Mouse (Mus musculus) ovary, postnatal 36 days (tissue): ENCODE measurements around the gene Notch2.
"Not testable (repeated sequence)": the region's sequence is repeated elsewhere in the genome, so short reads cannot be mapped to it uniquely, and the experiment has no call there.

Experiments used
- DNase-seq: peaks from one replicate; pipeline ENCODE4 v3.0.0; 2022; ENCODE audit warnings: low spot score, mixed read lengths

Notch2 gene

DNA sequence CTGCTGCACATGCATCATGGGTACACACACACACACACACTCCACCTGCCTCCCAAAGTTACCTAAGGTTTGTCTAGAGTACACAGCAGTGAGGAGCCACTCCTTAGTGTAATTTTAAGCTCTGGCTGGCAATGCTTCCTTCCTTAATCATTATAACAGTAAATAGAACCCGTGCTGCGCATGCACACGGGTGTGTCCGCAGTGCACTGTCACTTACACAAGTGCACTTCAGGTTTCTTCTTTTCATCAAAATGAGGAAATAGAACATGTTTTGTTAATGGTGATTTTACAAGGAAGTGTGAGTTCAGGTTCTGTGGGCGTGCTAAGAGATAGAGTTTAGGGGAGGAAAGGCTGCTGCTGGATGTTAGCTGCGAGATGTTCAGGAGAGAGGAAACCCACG lies 17.8 kb downstream of the Notch2 start:
- DNase-seq: no peak

DNA sequence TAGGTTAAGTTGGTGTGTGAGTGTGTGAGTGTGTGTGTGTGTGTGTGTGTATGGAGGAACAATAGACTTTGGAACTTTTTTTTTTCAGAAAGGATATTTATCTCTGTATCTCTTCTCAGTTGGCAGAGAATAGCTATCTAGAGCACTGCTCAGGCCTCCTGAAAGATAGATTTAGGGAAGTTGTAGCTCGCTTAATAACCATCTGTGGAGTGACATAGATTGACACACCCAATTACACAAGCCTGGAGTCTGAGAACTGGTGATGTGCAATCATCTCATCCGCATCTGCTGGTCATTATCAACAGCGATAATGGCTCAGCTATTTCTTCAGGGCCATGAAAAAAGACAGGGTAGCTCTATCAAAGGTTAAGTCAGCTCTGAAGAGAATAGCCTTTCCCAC lies 18.9 kb downstream of the Notch2 start:
- DNase-seq: no peak

GRCm38 (mm10) chr3:98032944-98033343 lies 19.6 kb downstream of the Notch2 start:
- no peak for DNase-seq

DNA sequence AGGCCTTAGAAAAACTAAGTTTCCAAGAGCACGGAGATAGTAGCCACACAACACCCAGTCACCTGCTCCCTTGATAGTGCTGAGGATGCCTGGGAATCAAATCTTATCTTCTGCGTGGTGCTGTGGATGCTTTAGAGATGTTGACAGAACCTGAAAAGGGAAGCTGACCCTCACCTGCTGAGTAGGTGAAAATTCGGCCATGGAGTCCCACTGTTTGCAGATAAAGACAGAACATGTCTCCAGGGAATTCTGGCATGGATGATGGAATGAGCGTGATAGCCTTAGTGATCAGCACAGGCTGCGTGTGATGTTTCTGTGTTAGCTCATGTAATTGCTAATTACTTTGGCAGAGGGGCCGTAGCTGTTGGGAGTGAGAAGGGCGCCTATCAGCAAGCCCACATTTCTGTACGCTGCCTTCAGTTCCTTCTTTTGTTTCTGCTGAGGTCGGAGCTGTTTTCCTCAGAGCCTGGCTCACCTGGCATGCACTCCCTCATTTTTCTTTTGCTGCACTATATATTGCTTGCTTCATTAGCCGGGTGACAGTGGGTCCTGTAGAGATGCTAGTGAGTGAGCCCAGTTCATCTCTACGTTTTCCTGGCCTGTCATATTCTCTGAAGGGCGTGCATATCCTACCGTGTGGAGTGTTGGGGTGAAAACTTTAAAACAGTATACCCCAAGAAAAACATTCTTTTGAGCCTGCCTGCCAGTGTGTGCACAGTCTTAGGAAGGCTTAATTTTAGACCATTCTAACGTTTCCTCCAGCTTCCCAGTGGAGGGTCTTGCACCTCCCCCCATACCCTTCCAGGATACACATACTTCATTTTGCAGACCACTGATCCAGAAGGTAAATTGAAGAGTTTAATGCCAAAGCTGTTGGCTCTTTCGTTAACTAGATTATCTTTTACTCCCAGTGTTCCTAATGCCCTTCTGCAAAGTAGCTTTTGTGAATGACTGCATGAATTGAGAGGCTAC lies 21.6 kb downstream of the Notch2 start:
- no peak for DNase-seq

- DNase-seq: no peak
These were observed 22.8 kb downstream of the Notch2 start for GRCm38 (mm10) chr3:98036161-98036560.

DNA sequence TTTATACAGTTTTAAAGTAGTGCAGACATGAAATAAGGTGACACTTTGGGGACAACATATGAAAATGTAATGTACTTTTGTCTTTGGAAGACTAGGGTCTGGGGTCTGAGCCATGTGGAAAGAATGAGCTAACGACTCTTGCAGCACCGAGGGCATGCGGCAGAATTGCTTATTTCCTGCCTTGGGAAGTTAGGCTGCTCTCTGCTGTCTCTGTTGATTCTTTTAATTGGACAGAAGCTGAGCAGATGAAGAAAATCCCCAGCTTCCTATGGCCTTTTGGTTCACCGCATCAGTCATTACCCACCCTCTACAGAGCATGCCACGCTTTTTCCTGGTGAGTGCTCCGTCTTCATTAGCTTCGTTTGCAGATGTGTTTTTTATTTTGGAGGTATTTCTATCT lies 23.8 kb downstream of the Notch2 start:
- DNase-seq: no peak

DNA sequence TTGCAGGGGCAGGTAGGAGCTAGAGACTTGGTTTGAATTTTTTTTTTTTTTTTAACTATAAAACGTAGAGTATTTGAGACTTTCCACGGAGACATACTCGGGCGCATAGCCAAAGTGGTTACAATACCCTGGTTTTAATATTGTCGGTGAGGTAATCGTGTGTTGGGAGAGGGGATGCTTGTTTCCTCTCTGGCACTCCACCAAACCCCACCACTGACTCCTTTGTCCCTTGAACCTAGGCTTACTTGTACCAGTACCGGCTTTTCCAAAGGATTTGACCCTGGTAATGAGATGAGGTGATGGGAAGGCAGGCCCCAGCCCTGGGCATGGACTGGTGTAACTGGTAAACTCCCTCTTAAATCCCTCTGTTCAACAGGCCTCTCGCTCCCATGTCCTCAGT lies 25.3 kb downstream of the Notch2 start:
- no peak for DNase-seq

DNA sequence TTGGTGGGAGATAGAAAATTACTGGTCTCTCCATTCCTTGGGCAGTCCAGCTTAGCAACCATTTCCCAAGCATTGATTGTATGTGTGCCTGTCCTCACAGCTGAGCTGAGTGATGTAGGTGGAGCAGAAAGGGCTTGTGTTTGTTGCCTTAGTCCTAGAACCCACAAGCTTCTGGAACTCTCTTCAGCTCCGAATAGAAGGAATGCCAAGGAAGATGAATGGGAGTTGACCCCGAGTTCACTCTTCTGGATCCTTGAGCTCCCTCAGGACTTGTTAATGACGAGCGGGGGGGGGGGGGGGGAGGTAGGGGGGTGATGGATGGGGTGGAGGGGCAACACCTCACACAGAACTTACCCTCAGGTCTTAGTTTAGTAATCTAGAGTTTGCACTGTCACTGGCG lies 25.9 kb downstream of the Notch2 start:
- DNase-seq: no peak

DNA sequence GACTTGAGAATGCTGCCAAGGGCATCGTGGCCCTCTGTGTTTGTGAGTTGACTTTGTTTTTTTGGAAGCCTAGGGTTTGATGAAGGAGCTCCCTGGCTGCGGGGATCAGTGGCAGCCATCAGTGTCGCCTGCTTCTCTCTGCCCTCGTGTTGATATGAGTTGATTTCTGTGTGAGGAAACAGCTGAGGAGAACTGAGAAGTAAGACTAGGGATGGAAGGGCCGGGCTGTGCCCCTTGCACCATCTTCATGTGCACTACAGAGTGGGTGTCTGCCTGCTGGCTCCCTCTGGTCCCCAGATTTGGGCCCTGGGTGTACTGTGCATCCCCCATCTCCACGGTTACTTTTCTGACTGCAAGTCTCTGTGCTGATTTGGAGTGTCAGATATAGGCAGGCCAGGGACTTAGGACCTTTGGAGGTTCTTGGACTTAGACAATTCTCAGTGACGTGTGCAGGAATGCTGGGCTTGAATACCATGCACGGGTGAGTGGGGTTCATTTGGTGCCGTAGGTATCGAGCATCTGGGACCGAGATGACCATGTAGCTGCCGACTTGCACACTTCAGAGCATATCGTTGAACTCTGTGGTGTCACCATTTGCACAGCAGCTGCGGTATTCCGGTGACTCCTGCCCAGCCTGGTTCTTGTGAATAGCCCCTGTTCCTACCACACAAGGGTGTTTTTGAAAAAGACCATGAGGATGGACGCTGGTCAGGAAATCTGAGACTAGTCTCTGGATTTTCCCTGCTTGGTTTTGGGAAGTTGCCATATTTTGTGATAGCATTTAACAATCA lies 26.5 kb downstream of the Notch2 start:
- no peak for DNase-seq

DNA sequence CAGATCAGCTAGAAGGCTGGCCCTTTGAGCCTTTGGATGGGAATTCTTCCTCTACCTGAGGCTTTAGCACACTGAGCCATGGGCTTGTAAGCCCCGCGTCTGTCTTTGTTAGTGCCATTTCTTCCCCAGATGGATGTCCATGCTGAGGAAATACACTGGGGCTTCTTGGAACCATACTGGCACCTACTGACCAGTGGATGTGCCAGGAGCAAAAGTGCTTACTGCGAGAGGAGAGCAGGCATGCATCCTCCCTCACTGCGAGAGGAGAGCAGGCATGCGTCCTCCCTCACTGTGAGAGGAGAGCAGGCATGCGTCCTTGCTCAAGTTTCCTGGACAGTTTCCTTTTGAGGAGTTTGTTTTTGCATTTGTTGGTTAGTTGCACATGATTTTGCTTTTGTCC lies 27.5 kb downstream of the Notch2 start:
- DNase-seq: no peak

DNA sequence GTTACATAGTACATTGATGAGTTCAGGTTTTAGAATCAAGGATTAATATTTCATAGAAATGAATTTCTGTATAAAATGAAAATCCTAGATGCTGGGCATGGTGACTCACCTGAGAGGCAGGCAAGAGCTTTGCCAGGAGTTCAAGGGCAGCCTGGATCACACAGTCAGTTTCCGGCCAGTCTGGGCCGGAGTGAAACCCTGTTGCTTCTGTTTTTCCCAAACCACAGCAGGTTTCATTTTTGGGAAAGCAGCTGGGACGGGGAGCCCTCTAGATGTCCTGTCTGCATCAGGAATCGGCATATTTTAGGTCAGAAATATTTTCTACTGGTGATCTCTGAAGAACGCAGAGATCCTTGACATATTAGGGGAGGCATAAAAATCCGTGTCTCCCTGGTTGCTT lies 29.0 kb downstream of the Notch2 start:
- peak; percentile 27 for DNase-seq

DNA sequence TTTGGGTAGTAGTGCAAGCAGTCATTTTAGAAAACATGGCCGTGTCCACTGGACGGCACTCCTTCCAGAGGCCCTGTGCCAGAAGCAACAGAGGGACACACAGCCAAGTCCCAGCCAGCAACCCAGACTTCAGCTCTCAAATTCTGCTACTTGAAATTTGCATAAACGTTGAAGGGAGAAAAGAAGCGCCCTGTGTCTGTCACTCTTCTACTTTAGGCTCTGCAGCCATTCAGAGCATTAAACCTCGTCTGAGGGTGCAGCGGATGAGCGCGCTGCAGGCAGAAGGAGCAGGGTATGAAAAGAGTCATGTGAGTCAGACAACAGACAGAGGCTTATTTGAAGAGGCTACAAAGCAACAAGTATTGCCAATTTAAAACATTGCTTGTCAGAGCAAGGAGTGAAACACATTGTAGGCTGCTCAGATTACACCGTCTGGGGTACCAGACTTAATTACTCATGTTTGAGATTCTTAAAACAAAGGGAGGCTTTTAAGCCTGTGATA lies 29.7 kb downstream of the Notch2 start:
- DNase-seq: peak; percentile 55

- DNase-seq: no peak
These were observed 30.3 kb downstream of the Notch2 start for GRCm38 (mm10) chr3:98043669-98044068.

- no peak for DNase-seq
These were observed 31.5 kb downstream of the Notch2 start for GRCm38 (mm10) chr3:98044768-98045368.

GRCm38 (mm10) chr3:98045465-98046148 lies 32.3 kb downstream of the Notch2 start:
- DNase-seq: no peak

GRCm38 (mm10) chr3:98046305-98046704 lies 33.0 kb downstream of the Notch2 start:
- no peak for DNase-seq

GRCm38 (mm10) chr3:98049671-98050070 lies 36.3 kb downstream of the Notch2 start:
- DNase-seq: no peak

GRCm38 (mm10) chr3:98050086-98050485 lies 36.8 kb downstream of the Notch2 start:
- not testable (repeated sequence) for DNase-seq

- no peak for DNase-seq
These were observed 37.4 kb downstream of the Notch2 start for GRCm38 (mm10) chr3:98050492-98051406.

GRCm38 (mm10) chr3:98051407-98051968 lies 38.2 kb downstream of the Notch2 start:
- no peak for DNase-seq
